Mouse (Mus musculus) kidney, adult 10 weeks (tissue): ENCODE data around the gene Polr3gl. TPM values are rescaled to one million over a fixed set of nuclear protein-coding genes. Genes with fewer than 3 reads are reported as not detected.

Experiments
- polyA plus RNA-seq: library from polyadenylated mRNA; stranded (reverse); fragments of 350-450 nt; fragmentation: Illumina TruSeq; extraction: RNeasy Lipid Tissue Mini Kit (QIAGEN cat#74804); gene quantifications from one replicate; pipeline ENCODE4 v1.2.3, GENCODE M21; 2014; ENCODE audit warnings: low read depth, low replicate concordance

The Polr3gl gene
- polyA plus RNA-seq, result 45.2 TPM

GRCm38 (mm10) chr3:96593790-96594560, at the start of gene Polr3gl:
Polr3gl (minus strand) TSS chr3:96594181.

GRCm38 (mm10) chr3:96634928-96635879, 41.2 kb upstream of the Polr3gl start, which contains the start of the genes Pex11b and Gm42957:
Pex11b (plus strand) TSS chr3:96635376.
Gm42957 (plus strand) TSS chr3:96635474.

DNA sequence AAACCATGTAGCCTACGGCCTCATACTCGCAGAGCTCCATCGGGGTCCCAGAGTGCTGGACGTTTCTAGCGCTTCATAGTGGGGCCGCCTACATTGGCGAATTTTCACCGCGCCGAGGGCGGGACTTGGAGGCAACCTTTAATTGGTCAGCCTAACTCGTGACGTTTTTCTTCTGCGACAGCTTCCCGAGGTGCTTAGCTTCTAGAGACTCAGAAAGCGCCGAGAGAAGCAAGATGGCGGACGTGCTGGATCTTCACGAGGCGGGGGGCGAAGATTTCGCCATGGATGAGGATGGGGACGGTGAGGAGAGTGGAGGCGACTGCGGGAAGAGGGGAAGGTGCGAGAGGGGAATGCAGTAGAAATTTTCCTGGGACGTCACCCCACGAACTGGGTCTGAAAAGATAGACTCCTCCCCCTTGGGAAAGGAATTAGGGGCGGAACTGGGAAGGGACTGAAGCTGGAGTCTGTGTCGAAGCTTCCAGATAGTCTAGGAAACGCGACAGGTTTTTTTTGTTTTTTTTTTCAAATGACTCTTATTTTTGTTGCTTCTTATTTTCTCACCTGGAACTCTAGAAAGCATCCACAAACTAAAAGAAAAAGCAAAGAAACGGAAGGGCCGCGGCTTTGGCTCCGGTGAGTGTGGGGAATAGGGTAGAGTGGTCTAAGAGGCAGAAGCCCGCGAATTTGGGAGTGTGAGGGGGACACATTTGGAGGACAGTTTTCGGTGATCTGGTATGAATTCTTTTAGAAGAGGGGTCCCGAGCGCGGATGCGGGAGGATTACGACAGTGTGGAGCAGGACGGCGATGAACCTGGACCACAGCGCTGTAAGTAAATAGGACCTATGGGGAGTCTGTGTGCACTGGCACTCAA, 36.0 kb upstream of the Polr3gl start, which contains the start of gene Rbm8a:
Gene Rbm8a, plus strand, starts transcription at position 205 of the 872 bp plus-strand sequence.

GRCm38 (mm10) chr3:96600639-96601250, 6.8 kb upstream of the Polr3gl start, which contains the start of gene Lix1l:
Lix1l (plus strand) TSS chr3:96601149.

GRCm38 (mm10) chr3:96596228-96596707, 2.3 kb upstream of the Polr3gl start, which contains the start of gene Ankrd34a:
Ankrd34a (plus strand) TSS chr3:96596636.

DNA sequence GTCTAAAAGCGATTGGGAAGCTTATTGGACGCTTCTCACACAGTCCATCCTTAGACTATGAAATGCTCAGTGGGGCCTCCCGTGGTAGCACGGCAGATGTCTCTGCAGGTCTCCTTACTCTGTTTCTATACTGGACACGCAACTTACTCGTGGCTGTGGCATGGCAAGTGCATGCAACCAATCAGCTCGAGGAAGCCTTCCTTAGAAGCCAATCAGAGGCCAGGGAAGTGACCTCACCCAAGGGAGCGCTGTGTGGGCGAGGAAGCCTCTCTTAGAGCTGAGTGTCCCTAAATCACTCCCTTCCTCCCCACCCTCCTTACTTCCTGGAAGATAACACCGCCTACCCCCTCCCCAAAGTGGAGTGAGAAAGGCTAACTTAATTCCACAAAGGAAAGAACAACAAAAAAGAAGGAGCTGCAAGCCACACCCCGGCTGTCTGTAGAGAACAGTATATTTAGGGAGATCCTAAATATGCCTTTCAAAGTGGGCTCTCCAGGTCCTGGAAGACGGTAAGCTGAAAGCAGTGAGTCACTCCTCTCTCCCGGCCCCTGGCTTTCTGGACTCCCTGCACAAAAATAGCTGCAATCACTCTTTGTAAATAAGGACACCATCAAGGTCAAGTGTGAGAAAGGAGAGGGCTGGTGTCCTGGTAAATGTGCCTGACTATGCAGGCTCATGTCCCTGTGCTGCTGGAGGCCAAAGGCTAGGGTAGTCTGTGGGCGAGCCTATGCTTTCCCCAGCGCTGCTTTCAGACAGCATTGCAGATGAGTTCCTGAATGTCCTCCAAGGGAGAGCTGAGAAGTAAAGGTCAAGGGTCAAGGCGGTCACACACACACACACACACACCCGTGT, 17.1 kb downstream of the Polr3gl start, which contains the start of gene Gm16253:
Gene Gm16253, plus strand, starts transcription at position 295 of the 852 bp plus-strand sequence.

DNA sequence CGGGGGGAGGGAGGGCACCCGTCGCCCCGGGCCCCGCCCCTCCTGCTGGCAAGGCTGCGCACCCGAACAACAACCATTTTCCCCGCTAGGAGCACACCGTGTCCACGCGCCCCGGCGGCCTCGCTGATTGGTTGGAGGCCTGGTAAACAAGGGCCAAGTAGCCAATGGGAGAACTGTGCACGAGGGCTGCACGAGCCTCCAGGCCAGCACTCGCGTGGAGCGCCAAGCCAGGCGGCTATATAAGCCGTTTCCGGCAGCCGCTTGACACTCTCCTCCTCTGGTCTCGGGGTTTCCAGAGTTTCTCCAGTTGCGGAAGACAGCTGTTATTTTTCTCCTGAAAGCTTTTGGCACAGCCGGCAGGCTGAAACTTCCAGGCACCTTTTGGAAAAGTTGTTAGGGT, 36.3 kb downstream of the Polr3gl start, which contains the start of gene Txnip:
Gene Txnip, plus strand, starts transcription at position 264 of the 400 bp plus-strand sequence.

Other genes starting within 250 kb of the Polr3gl start
- not detected for gene BC107364, start 141.9 kb downstream of the Polr3gl start, polyA plus RNA-seq
- not detected for gene Hfe2, start 69.0 kb downstream of the Polr3gl start, polyA plus RNA-seq
- gene Txnip, start 36.2 kb downstream of the Polr3gl start, polyA plus RNA-seq, result 292 TPM
- gene Gm16253, start 17.2 kb downstream of the Polr3gl start, polyA plus RNA-seq, result not detected
- not detected for gene Ankrd34a, start 2.5 kb upstream of the Polr3gl start, polyA plus RNA-seq
- 8.7 TPM for gene Lix1l, start 7.0 kb upstream of the Polr3gl start, polyA plus RNA-seq
- 27.9 TPM for gene Rbm8a, start 35.8 kb upstream of the Polr3gl start, polyA plus RNA-seq
- 18.2 TPM for gene Pex11b, start 41.2 kb upstream of the Polr3gl start, polyA plus RNA-seq
- gene Gm42957, start 41.3 kb upstream of the Polr3gl start, polyA plus RNA-seq, result not detected
- 0.16 TPM for gene Itga10, start 51.4 kb upstream of the Polr3gl start, polyA plus RNA-seq
- gene Ankrd35, start 76.0 kb upstream of the Polr3gl start, polyA plus RNA-seq, result not detected
- gene Pias3, start 102.2 kb upstream of the Polr3gl start, polyA plus RNA-seq, result 2.7 TPM
- gene Nudt17, start 114.4 kb upstream of the Polr3gl start, polyA plus RNA-seq, result not detected
- 15.2 TPM for gene Polr3c, start 133.4 kb upstream of the Polr3gl start, polyA plus RNA-seq
- 108 TPM for gene Rnf115, start 133.5 kb upstream of the Polr3gl start, polyA plus RNA-seq
- 451 TPM for gene Pdzk1, start 235.1 kb upstream of the Polr3gl start, polyA plus RNA-seq
- gene Cd160, start 235.2 kb upstream of the Polr3gl start, polyA plus RNA-seq, result not detected